Mouse (Mus musculus): ENCODE data around the gene Aars. TPM values are rescaled to one million over a fixed set of nuclear protein-coding genes. Genes with fewer than 3 reads are reported as not detected.

Gene Aars
- 33.4 TPM for polyA plus RNA-seq (2014; fragmentation: Illumina TruSeq; extraction: RNeasy Lipid Tissue Mini Kit (QIAGEN cat#74804); ENCODE audit: low read depth, low replicate concordance)

GRCm38 (mm10) chr8:111032916-111033315 lies at the start of gene Aars:
Gene Aars, plus strand, starts transcription at chr8:111033144.

GRCm38 (mm10) chr8:110997547-110998531 lies 35.1 kb upstream of the Aars start, which contains the start of gene Ddx19a:
Gene Ddx19a, minus strand, starts transcription at chr8:110997800.

DNA sequence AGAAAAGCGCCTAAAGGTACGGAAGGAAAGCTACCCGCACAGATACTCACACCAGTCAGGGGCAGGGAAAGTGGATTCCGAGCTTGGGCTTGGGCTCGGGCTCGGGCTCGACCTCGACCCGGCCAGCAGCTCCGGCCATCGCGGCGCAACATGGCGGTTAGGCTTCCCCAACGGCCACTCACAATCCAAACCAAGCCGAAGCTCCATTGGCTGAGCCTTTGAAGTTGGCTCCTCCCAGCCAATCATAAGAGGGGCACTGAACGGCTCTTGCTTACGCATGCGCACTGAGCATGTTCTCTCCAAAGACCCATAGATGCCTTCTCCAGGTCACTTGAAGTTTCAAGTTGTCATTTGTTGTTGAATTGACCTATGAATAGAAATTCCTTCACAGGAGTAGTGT lies 1.4 kb upstream of the Aars start, which contains the start of gene Ddx19b:
Gene Ddx19b (minus strand): TSS at position 180 of the 400 bp plus-strand sequence.

GRCm38 (mm10) chr8:111056158-111056663 lies 23.3 kb downstream of the Aars start, which contains the start of gene Exosc6:
Gene Exosc6, plus strand, starts transcription at chr8:111056339.

GRCm38 (mm10) chr8:111092326-111092725 lies 59.4 kb downstream of the Aars start, which contains the start of gene Clec18a:
Gene Clec18a, minus strand, starts transcription at chr8:111092426.

DNA sequence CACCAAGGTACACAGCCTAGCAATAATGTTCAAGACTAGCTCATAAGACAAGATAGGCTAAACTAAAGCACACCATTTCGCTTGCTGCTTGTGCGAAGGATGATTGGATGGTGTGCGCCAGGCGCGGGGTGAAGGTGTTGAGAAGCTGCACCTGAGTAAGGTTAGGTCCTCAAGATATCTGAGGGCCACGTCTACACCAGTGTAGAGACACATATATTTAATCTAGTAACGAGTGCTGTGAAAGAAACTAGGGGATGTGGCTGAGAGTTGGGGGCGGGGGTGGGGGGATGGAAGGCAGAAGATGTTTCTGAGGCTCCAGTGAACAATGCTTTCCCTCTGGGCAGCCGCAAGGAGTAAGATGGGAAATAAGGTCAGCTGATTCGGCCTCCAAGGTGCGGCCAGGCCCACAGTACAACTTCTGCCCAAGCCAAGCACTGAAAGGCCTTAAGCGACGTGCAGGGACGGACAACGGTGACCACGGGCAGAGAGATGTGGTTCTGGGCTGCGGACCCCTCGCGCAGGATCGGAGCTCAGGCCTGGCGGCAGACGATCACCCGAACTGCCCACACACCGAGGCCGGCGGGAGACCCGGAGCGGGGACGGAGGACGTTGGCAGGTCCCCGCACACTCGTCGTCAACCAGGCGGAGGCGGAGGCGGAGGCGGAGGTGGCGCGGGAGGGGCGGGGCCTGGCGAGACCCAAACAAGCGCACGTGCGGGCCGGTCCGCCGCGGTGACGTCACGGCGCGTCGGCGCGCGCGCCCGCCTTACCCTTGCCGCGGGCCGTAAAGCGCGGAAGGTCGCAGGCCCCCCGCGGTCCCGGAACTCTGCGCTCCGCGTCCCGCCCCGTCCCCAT lies 61.1 kb downstream of the Aars start, which contains the start of gene Pdpr:
Gene Pdpr (plus strand): TSS at position 766 of the 854 bp plus-strand sequence.

Other genes with a start within 250 kb of the Aars start
- gene Il34, start 227.2 kb upstream of the Aars start, polyA plus RNA-seq (2014; fragmentation: Illumina TruSeq; extraction: RNeasy Lipid Tissue Mini Kit (QIAGEN cat#74804); ENCODE audit: low read depth, low replicate concordance), result 1.5 TPM
- 18.3 TPM for gene Cog4, start 186.5 kb upstream of the Aars start, polyA plus RNA-seq (2014; fragmentation: Illumina TruSeq; extraction: RNeasy Lipid Tissue Mini Kit (QIAGEN cat#74804); ENCODE audit: low read depth, low replicate concordance)
- gene Sf3b3, start 186.4 kb upstream of the Aars start, polyA plus RNA-seq (2014; fragmentation: Illumina TruSeq; extraction: RNeasy Lipid Tissue Mini Kit (QIAGEN cat#74804); ENCODE audit: low read depth, low replicate concordance), result 47.3 TPM
- gene Fuk, start 130.7 kb upstream of the Aars start, polyA plus RNA-seq (2014; fragmentation: Illumina TruSeq; extraction: RNeasy Lipid Tissue Mini Kit (QIAGEN cat#74804); ENCODE audit: low read depth, low replicate concordance), result 1.2 TPM
- 9.0 TPM for gene St3gal2, start 113.2 kb upstream of the Aars start, polyA plus RNA-seq (2014; fragmentation: Illumina TruSeq; extraction: RNeasy Lipid Tissue Mini Kit (QIAGEN cat#74804); ENCODE audit: low read depth, low replicate concordance)
- 17.9 TPM for gene Ddx19a, start 35.3 kb upstream of the Aars start, polyA plus RNA-seq (2014; fragmentation: Illumina TruSeq; extraction: RNeasy Lipid Tissue Mini Kit (QIAGEN cat#74804); ENCODE audit: low read depth, low replicate concordance)
- 11.0 TPM for gene Ddx19b, start 1.4 kb upstream of the Aars start, polyA plus RNA-seq (2014; fragmentation: Illumina TruSeq; extraction: RNeasy Lipid Tissue Mini Kit (QIAGEN cat#74804); ENCODE audit: low read depth, low replicate concordance)
- 9.0 TPM for gene Exosc6, start 23.2 kb downstream of the Aars start, polyA plus RNA-seq (2014; fragmentation: Illumina TruSeq; extraction: RNeasy Lipid Tissue Mini Kit (QIAGEN cat#74804); ENCODE audit: low read depth, low replicate concordance)
- not detected for gene Clec18a, start 59.3 kb downstream of the Aars start, polyA plus RNA-seq (2014; fragmentation: Illumina TruSeq; extraction: RNeasy Lipid Tissue Mini Kit (QIAGEN cat#74804); ENCODE audit: low read depth, low replicate concordance)
- gene Pdpr, start 61.5 kb downstream of the Aars start, polyA plus RNA-seq (2014; fragmentation: Illumina TruSeq; extraction: RNeasy Lipid Tissue Mini Kit (QIAGEN cat#74804); ENCODE audit: low read depth, low replicate concordance), result 31.7 TPM
- 127 TPM for gene Glg1, start 226.1 kb downstream of the Aars start, polyA plus RNA-seq (2014; fragmentation: Illumina TruSeq; extraction: RNeasy Lipid Tissue Mini Kit (QIAGEN cat#74804); ENCODE audit: low read depth, low replicate concordance)

Measured in adrenal gland, adult 10 weeks (tissue).